ENCODE assay signal across 8 mouse cellular contexts in the genomic region with DNA sequence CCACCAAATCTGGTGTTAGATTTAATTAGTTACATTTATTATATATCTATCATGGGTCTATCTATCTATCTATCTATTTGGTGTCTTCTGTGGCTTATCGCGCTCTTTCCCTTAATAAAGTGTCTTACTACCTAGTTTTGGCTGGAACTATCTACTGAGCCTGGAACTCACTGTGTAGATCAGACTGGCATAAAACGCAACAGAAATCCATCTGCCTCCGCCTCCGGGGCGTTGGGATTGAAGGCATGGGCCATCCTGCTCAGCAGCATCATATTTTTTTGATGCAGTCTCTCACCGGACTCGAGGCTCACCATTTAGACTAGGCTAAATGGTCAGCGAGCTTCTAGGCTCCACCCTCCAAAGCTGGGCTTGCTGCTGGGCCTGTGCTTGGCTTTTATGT. TPM values are rescaled to one million over a fixed set of nuclear protein-coding genes. Genes with fewer than 3 reads are reported as not detected.
DNase-seq lines count a peak whose midpoint lies in the region; ATAC-seq and TF ChIP-seq lines count a peak whose summit lies in the region.

No protein-coding gene starts in this region.

- no peak for TF ChIP-seq EP300 in heart, postnatal 0 days (IDR thresholded peaks at IDR 0.05; ENCODE audit: low read depth)

- H3K9ac ChIP-seq in heart, embryonic 14.5 days (ENCODE audit: low read length): peak overlapping the region; percentile 98
- H3K9ac ChIP-seq in heart, postnatal 0 days (replicated peaks; ENCODE audit: low read depth, low read length): peak overlapping the region; percentile 92

- TF ChIP-seq POLR2A in bone marrow macrophage, adult 2 months (IDR thresholded peaks at IDR 0.05; ENCODE audit: borderline replicate concordance, low read depth, low read length): no peak

- no peaks in the 10 kb centered on the region for H3K9me3 ChIP-seq in heart, embryonic 14.5 days (ENCODE audit: control insufficient read depth, low read length)
- H3K9me3 ChIP-seq in heart, postnatal 0 days (replicated peaks; ENCODE audit: control insufficient read depth, low read length): no peaks in the 10 kb centered on the region
- H3K9me3 ChIP-seq in midbrain, embryonic 10.5 days (replicated peaks): no peaks in the 10 kb centered on the region

- H3K4me1 ChIP-seq in heart, embryonic 14.5 days (ENCODE audit: control insufficient read depth in 2 of 2, insufficient read depth in 2 of 2, low read length in 2 of 2): peaks cover 5 to 10% of the 10 kb centered on the region in 2 experiments
- peaks cover 15% of the 10 kb centered on the region for H3K4me1 ChIP-seq in bone marrow macrophage, adult 2 months (ENCODE audit: control insufficient read depth, insufficient read depth, low read length)
- H3K4me1 ChIP-seq in heart, postnatal 0 days (ENCODE audit: control insufficient read depth, insufficient read depth): 0 out of 2 replicates have a peak, but pooled peaks cover 9% of the 10 kb centered on the region
- peaks cover 20% of the 10 kb centered on the region for H3K4me1 ChIP-seq in midbrain, embryonic 10.5 days

- H3K27ac ChIP-seq in heart, embryonic 14.5 days (replicated peaks in 1 of 2; ENCODE audit: control insufficient read depth in 1 of 2, insufficient read depth in 1 of 2, low read depth in 2 of 2, low read length in 2 of 2): peak overlapping the region; percentile 63 to 90; a peak in 3 of 4 replicates
- 0 out of 2 replicates have a peak overlapping the region, but pooled peaks have one; percentile 54 for H3K27ac ChIP-seq in bone marrow macrophage, adult 2 months (ENCODE audit: insufficient read depth, low read depth, low read length)
- no peak overlapping the region for H3K27ac ChIP-seq in heart, postnatal 0 days (ENCODE audit: low read depth)
- H3K27ac ChIP-seq in midbrain, embryonic 10.5 days (replicated peaks): peak overlapping the region; percentile 94

- H3K4me3 ChIP-seq in heart, embryonic 14.5 days (ENCODE audit: control insufficient read depth in 1 of 2, insufficient read depth in 1 of 2, low read depth in 1 of 2, low read length in 2 of 2): peak overlapping the region in 1 of 2 experiments; percentile 99; a peak in 3 of 4 replicates
- peak overlapping the region; percentile 85; the same call in 1 of the 2 replicates for H3K4me3 ChIP-seq in bone marrow macrophage, adult 2 months (ENCODE audit: insufficient read depth, low read length)
- H3K4me3 ChIP-seq in heart, postnatal 0 days (ENCODE audit: low read depth, low read length): peak overlapping the region; percentile 91
- peak overlapping the region; percentile 80 for H3K4me3 ChIP-seq in midbrain, embryonic 10.5 days

- no peak for DNase-seq in heart, adult 8-10 months (ENCODE audit: low spot score)
- no peak for DNase-seq in heart, postnatal 0 days (ENCODE audit: low spot score)
- no peak for DNase-seq in midbrain, embryonic 10.5 days (ENCODE audit: low spot score)
- DNase-seq in frontal cortex, adult 2 months (ENCODE audit: extremely low spot score in 1 of 2, low spot score in 1 of 2): no peak
- no peak for DNase-seq in testis, postnatal 14 days (ENCODE audit: low spot score)
- no peak for DNase-seq in urinary bladder, postnatal 36 days (ENCODE audit: low spot score in 2 of 2)

- TF ChIP-seq CTCF in bone marrow macrophage, adult 2 months (IDR thresholded peaks at IDR 0.05; ENCODE audit: low read depth, low read length): no peak
- no peak for TF ChIP-seq CTCF in heart, postnatal 0 days (IDR thresholded peaks at IDR 0.05; ENCODE audit: low read depth)

- peak overlapping the region; percentile 91 for H3K4me2 ChIP-seq in heart, embryonic 14.5 days (ENCODE audit: low read length)
- peak overlapping the region; percentile 98 for H3K4me2 ChIP-seq in heart, postnatal 0 days (ENCODE audit: low read depth, low read length)

- H3K36me3 ChIP-seq in heart, embryonic 14.5 days (ENCODE audit: control insufficient read depth, insufficient read depth, low read length): peaks cover 28% of the 10 kb centered on the region
- peaks cover 19% of the 10 kb centered on the region; the same call in 1 of the 2 replicates for H3K36me3 ChIP-seq in heart, postnatal 0 days (replicated peaks; ENCODE audit: control insufficient read depth, insufficient read depth, low read length)
- peaks cover 28% of the 10 kb centered on the region for H3K36me3 ChIP-seq in midbrain, embryonic 10.5 days

- H3K27me3 ChIP-seq in heart, embryonic 14.5 days (ENCODE audit: control insufficient read depth, insufficient read depth, low read length): no peaks in the 10 kb centered on the region
- no peaks in the 10 kb centered on the region for H3K27me3 ChIP-seq in heart, postnatal 0 days (ENCODE audit: control insufficient read depth, insufficient read depth, low read length)
- no peaks in the 10 kb centered on the region for H3K27me3 ChIP-seq in midbrain, embryonic 10.5 days (ENCODE audit: low read depth, poor library complexity, severe bottlenecking)

- ATAC-seq in heart, embryonic 14.5 days (ENCODE audit: insufficient number of reproducible peaks, insufficient read depth, low FRiP score, low read depth): no peak
- no peak for ATAC-seq in heart, postnatal 0 days (ENCODE audit: insufficient read depth, low read depth)

- 72% methylated on average over 9 of the region's 9 CpGs for WGBS in heart, embryonic 14.5 days
- 72% methylated on average over 9 of the region's 9 CpGs for WGBS in heart, postnatal 0 days
- WGBS in midbrain, embryonic 10.5 days: 69% methylated on average over 9 of the region's 9 CpGs

RNA-seq across cellular contexts. Expression of a gene that starts 0.7 kb away (rescaled TPM):
- polyA plus RNA-seq in heart, embryonic 14.5 days (2014; fragmentation: Nextera tagmentation; extraction: Ambion mirVana): 39.4 and 40.2 TPM in 2 replicates
- 10 to 100 TPM; 20.8 to 23.4 (median 21.6) TPM for total RNA-seq in heart, adult 8-10 months (2022)
- polyA plus RNA-seq in bone marrow macrophage, adult 2 months (2012; ENCODE audit: insufficient read depth, insufficient read length, missing spikeins): 31.0 and 31.5 TPM in 2 replicates
- total RNA-seq in heart, postnatal 0 days (2014; rRNA removed; ENCODE audit: low replicate concordance): 24.4 and 35.7 TPM in 2 replicates
- polyA plus RNA-seq in heart, postnatal 0 days (2015; fragmentation: Nextera tagmentation; extraction: Ambion mirVana): 29.5 and 30.7 TPM in 2 replicates
- 66.3 and 69.6 TPM in 2 replicates for polyA plus RNA-seq in midbrain, embryonic 10.5 days (2016; fragmentation: Nextera tagmentation; extraction: Ambion mirVana)
- 107 TPM in 2 replicates for polyA plus RNA-seq in frontal cortex, adult 2 months (2012; rRNA removed)

RNA-seq across cellular contexts. Expression of a gene that starts 15.3 kb away (rescaled TPM):
- 65.5 and 67.7 TPM in 2 replicates for polyA plus RNA-seq in heart, embryonic 14.5 days (2014; fragmentation: Nextera tagmentation; extraction: Ambion mirVana)
- 10 to 100 TPM; 32.5 to 38.4 (median 35.9) TPM for total RNA-seq in heart, adult 8-10 months (2022)
- 74.7 and 77.1 TPM in 2 replicates for polyA plus RNA-seq in bone marrow macrophage, adult 2 months (2012; ENCODE audit: insufficient read depth, insufficient read length, missing spikeins)
- 53.0 and 58.4 TPM in 2 replicates for total RNA-seq in heart, postnatal 0 days (2014; rRNA removed; ENCODE audit: low replicate concordance)
- polyA plus RNA-seq in heart, postnatal 0 days (2015; fragmentation: Nextera tagmentation; extraction: Ambion mirVana): 63.3 and 66.8 TPM in 2 replicates
- polyA plus RNA-seq in midbrain, embryonic 10.5 days (2016; fragmentation: Nextera tagmentation; extraction: Ambion mirVana): 214 and 220 TPM in 2 replicates
- 108 and 117 TPM in 2 replicates for polyA plus RNA-seq in frontal cortex, adult 2 months (2012; rRNA removed)

RNA-seq across cellular contexts. Expression of a gene that starts 24.2 kb away (rescaled TPM):
- polyA plus RNA-seq in heart, embryonic 14.5 days (2014; fragmentation: Nextera tagmentation; extraction: Ambion mirVana): 16.8 and 19.0 TPM in 2 replicates
- total RNA-seq in heart, adult 8-10 months (2022): 1 to 10 TPM; 1.2 to 3.2 (median 1.6) TPM
- polyA plus RNA-seq in bone marrow macrophage, adult 2 months (2012; ENCODE audit: insufficient read depth, insufficient read length, missing spikeins): 4.7 and 5.6 TPM in 2 replicates
- total RNA-seq in heart, postnatal 0 days (2014; rRNA removed; ENCODE audit: low replicate concordance): 6.7 and 18.2 TPM in 2 replicates
- polyA plus RNA-seq in heart, postnatal 0 days (2015; fragmentation: Nextera tagmentation; extraction: Ambion mirVana): 10.4 and 11.8 TPM in 2 replicates
- 47.2 and 47.6 TPM in 2 replicates for polyA plus RNA-seq in midbrain, embryonic 10.5 days (2016; fragmentation: Nextera tagmentation; extraction: Ambion mirVana)
- polyA plus RNA-seq in frontal cortex, adult 2 months (2012; rRNA removed): 31.9 and 37.6 TPM in 2 replicates

RNA-seq across cellular contexts. Expression of a gene that starts 33.8 kb away (rescaled TPM):
- polyA plus RNA-seq in heart, embryonic 14.5 days (2014; fragmentation: Nextera tagmentation; extraction: Ambion mirVana): 34.3 and 34.7 TPM in 2 replicates
- 10 to 100 TPM; 32.2 to 33.9 (median 33.1) TPM for total RNA-seq in heart, adult 8-10 months (2022)
- polyA plus RNA-seq in bone marrow macrophage, adult 2 months (2012; ENCODE audit: insufficient read depth, insufficient read length, missing spikeins): 66.0 and 69.3 TPM in 2 replicates
- 24.8 and 28.2 TPM in 2 replicates for total RNA-seq in heart, postnatal 0 days (2014; rRNA removed; ENCODE audit: low replicate concordance)
- 20.5 and 21.0 TPM in 2 replicates for polyA plus RNA-seq in heart, postnatal 0 days (2015; fragmentation: Nextera tagmentation; extraction: Ambion mirVana)
- 34.7 and 36.1 TPM in 2 replicates for polyA plus RNA-seq in midbrain, embryonic 10.5 days (2016; fragmentation: Nextera tagmentation; extraction: Ambion mirVana)
- 18.8 and 20.4 TPM in 2 replicates for polyA plus RNA-seq in frontal cortex, adult 2 months (2012; rRNA removed)

RNA-seq across cellular contexts. Expression of a gene that starts 41.5 kb away (rescaled TPM):
- 91.6 and 96.7 TPM in 2 replicates for polyA plus RNA-seq in heart, embryonic 14.5 days (2014; fragmentation: Nextera tagmentation; extraction: Ambion mirVana)
- total RNA-seq in heart, adult 8-10 months (2022): 10 to 100 TPM; 83.3 to 91.3 (median 85.0) TPM
- polyA plus RNA-seq in bone marrow macrophage, adult 2 months (2012; ENCODE audit: insufficient read depth, insufficient read length, missing spikeins): 99.8 and 101 TPM in 2 replicates
- total RNA-seq in heart, postnatal 0 days (2014; rRNA removed; ENCODE audit: low replicate concordance): 44.3 and 48.8 TPM in 2 replicates
- polyA plus RNA-seq in heart, postnatal 0 days (2015; fragmentation: Nextera tagmentation; extraction: Ambion mirVana): 97.5 and 101 TPM in 2 replicates
- 64.5 and 70.1 TPM in 2 replicates for polyA plus RNA-seq in midbrain, embryonic 10.5 days (2016; fragmentation: Nextera tagmentation; extraction: Ambion mirVana)
- 56.1 and 56.2 TPM in 2 replicates for polyA plus RNA-seq in frontal cortex, adult 2 months (2012; rRNA removed)
